Mouse (Mus musculus) T-cell, adult 2 months (primary cell): ENCODE data around the gene BC025920.
A peak's percentile ranks its signal among the peaks of the same experiment; 100 is the strongest.

Experiments
- DNase-seq: peaks from one replicate; pipeline ENCODE4 v3.0.0; 2022; ENCODE audit warnings: low spot score

BC025920 gene

DNA sequence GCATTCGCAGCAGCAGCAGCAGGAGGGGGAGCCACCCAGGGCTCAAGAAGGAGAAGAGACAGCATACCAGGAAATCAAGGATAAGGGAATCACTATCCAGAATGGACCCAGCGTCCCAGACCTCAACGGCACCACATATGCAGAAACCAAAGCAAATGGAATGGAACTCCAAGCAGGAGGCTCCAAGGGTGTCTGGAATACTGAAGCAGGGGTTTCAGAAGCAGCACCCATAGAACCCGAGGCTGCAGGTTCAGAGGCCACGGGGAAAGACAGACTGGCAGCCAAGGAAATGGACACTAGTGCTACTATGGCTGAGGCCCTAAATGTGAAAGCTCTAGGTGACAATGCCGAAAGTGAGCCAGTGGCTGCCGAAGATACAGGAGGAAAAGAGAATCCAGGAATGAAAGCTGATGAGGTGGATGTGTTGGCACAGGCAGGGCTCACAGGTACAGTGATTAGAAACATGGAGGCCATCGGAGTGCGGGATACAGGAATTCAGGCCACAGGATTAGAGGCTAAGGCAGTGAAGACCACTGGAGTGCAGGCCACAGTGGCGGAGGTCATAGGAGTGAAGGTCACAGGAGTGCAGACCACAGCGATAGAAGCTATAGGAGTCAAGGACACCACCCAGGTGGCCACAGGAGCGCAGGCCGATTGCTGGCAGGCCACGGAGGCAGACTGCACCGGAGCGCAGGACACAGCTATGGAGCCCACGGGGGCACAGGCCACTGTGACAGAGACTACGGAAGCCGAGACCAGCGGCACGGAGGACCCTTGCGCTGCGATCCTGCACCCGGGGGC, 36.8 kb downstream of the BC025920 start:
- no peak for DNase-seq

GRCm38 (mm10) chr10:81643449-81644055, 37.5 kb downstream of the BC025920 start:
- peak; percentile 96 for DNase-seq

GRCm38 (mm10) chr10:81644162-81644561, 38.1 kb downstream of the BC025920 start:
- no peak for DNase-seq

DNA sequence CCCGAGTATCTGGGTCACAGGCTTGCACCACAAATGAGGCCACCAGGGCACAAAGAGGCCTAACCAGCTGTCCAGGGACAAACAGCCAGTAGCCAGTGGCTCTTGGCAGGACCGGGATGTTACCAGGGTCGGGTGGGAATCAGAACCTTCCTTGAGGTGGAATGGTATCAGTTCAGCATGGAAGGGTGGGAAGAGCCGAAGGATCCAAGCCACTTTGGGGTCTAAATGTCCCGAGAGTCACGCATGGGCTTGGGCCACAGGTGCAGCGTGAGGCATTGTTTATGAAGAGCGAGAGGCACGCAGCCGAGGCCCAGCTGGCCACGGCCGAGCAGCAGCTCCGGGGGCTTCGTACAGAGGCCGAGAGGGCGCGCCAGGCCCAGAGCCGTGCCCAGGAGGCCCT, 38.6 kb downstream of the BC025920 start:
- no peak for DNase-seq

GRCm38 (mm10) chr10:81645391-81645790, 39.3 kb downstream of the BC025920 start:
- DNase-seq: no peak

- DNase-seq: no peak
Observed at GRCm38 (mm10) chr10:81646015-81646555, 40.0 kb downstream of the BC025920 start.

DNA sequence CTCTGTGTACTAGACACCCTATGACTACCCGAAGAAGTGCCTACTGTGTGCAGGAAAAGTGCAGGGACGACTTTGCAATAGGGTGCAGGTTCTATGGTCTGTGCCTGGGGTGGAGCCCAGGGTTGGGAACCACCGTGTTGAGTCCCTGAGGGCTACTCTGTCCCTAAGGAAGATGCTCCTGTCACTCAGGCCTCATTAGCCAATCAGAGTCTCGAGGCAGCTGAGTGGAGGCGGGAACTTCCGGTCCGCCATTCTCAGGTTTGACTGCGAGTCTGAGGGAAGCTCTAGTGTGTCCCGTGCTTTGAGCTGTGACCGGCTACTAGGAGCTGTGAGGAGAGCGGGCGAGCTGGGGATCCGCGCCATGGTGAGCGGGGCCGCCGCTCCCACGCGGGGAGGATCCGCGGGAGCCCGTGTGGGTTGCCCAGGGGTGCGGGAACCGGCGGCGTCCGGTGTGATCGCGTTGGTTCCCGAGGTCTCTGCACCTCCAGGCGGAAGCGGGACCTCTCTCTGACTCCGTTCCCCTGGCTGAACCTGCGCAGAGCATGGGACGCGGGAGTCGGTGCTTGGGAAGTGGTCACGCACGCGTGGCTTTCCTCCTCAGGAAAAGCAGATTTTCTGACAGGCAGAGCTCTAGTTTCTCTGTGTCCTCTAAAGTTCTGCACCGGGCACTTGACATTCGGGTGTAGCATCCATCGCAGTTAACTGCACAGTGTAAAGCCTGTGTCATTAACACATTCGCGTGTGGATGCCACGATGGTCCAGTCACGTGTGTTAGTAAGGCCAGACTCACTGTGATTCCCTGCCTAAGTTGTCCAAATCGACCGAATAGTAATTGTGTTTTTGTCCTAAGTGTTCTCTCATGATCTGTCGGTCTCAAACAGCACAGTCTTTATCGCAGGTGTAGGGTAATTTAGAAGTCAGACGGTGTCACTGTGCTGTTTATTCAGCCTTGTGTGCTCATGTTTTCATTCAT, 43.0 kb downstream of the BC025920 start, which contains the start of gene Gm10778:
Gm10778 (plus strand) TSS at position 257 of the 973 bp plus-strand sequence.
- DNase-seq: peak; percentile 77

DNA sequence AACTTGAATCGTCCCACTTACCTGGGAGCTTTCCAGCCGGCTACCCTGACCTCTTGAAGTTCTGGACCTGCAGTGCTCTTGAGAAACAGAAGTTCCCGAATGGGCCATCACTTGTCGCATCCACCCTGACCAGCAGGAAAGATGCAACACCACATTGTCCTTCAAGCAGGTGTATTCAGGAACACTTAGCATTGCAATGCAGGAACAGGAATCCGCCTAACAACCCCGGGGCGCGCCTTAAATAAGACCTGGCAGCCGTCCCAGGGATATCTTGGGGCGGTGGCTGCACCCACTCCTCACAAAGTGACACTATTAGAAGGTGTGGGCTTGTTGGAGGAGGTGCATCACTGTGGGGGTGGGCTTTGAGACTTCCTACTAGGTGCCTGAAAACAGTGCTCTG, 49.1 kb downstream of the BC025920 start:
- DNase-seq: no peak

- no peak for DNase-seq
Observed at GRCm38 (mm10) chr10:81656174-81656573, 50.1 kb downstream of the BC025920 start.
